Mouse (Mus musculus): ENCODE measurements around the gene Chpf2.

Gene Chpf2

GRCm38 (mm10) chr5:24605321-24605979, 18.9 kb downstream of the Chpf2 start:
- DNase-seq (ENCODE audit: low spot score), result no peak

GRCm38 (mm10) chr5:24605980-24606665, 19.6 kb downstream of the Chpf2 start:
- DNase-seq (ENCODE audit: low spot score), result no peak

GRCm38 (mm10) chr5:24609388-24609787, 22.8 kb downstream of the Chpf2 start:
- no peak for DNase-seq (ENCODE audit: low spot score)

GRCm38 (mm10) chr5:24611366-24612301, 25.1 kb downstream of the Chpf2 start:
- no peak for DNase-seq (ENCODE audit: low spot score)

- DNase-seq (ENCODE audit: low spot score), result no peak
These were observed 25.7 kb downstream of the Chpf2 start for GRCm38 (mm10) chr5:24612302-24612649.

GRCm38 (mm10) chr5:24615097-24615496, 28.6 kb downstream of the Chpf2 start:
- DNase-seq (ENCODE audit: low spot score), result no peak

GRCm38 (mm10) chr5:24618921-24619320, 32.4 kb downstream of the Chpf2 start:
- no peak for DNase-seq (ENCODE audit: low spot score)

GRCm38 (mm10) chr5:24620116-24620515, 33.6 kb downstream of the Chpf2 start:
- no peak for DNase-seq (ENCODE audit: low spot score)

GRCm38 (mm10) chr5:24620626-24621025, 34.1 kb downstream of the Chpf2 start:
- DNase-seq (ENCODE audit: low spot score), result no peak

GRCm38 (mm10) chr5:24622386-24623040, 36.0 kb downstream of the Chpf2 start:
- DNase-seq (ENCODE audit: low spot score), result no peak

- no peak for DNase-seq (ENCODE audit: low spot score)
These were observed 36.8 kb downstream of the Chpf2 start for GRCm38 (mm10) chr5:24623041-24623985.

GRCm38 (mm10) chr5:24623986-24624821, 37.7 kb downstream of the Chpf2 start, which contains the start of gene Smarcd3:
Gene Smarcd3, minus strand, starts transcription at chr5:24624411.
- DNase-seq (ENCODE audit: low spot score), result no peak

GRCm38 (mm10) chr5:24624822-24625120, 38.2 kb downstream of the Chpf2 start:
- DNase-seq (ENCODE audit: low spot score), result no peak

- no peak for DNase-seq (ENCODE audit: low spot score)
These were observed 43.2 kb downstream of the Chpf2 start for GRCm38 (mm10) chr5:24629712-24630111.

GRCm38 (mm10) chr5:24635093-24635492, 48.6 kb downstream of the Chpf2 start:
- DNase-seq (ENCODE audit: low spot score), result no peak

- no peak for DNase-seq (ENCODE audit: low spot score)
These were observed 49.1 kb downstream of the Chpf2 start for GRCm38 (mm10) chr5:24635526-24636141.

- DNase-seq (ENCODE audit: low spot score), result no peak
These were observed 50.4 kb downstream of the Chpf2 start for GRCm38 (mm10) chr5:24636987-24637386.

- DNase-seq (ENCODE audit: low spot score), result no peak
These were observed 51.6 kb downstream of the Chpf2 start for GRCm38 (mm10) chr5:24638131-24638530.

- DNase-seq (ENCODE audit: low spot score), result no peak
These were observed 52.5 kb downstream of the Chpf2 start for GRCm38 (mm10) chr5:24639081-24639480.

All from T-cell, adult 2 months (primary cell).